Mouse (Mus musculus) neural tube, embryonic 14.5 days (tissue): Measurements from ENCODE around the gene Fam135a. TPM values are rescaled to one million over a fixed set of nuclear protein-coding genes. Genes with fewer than 3 reads are reported as not detected.
A peak's percentile ranks its signal among the peaks of the same experiment; 100 is the strongest.

ENCODE experiments used
- ATAC-seq: fragments of 200-750 bp; cut with Nextera tagmentation; 2 replicates; pipeline ENCODE4 v1.8.0; 2017; ENCODE audit warnings: low read depth, mild to moderate bottlenecking, moderate TSS enrichment, moderate library complexity
- H3K27ac ChIP-seq: fragments of 300-500 bp; sonication (generic); 2 replicates; pipeline ENCODE4 v1.5.1; 2014; ENCODE audit warnings: low read depth, mild to moderate bottlenecking, control low read depth, low read length, moderate library complexity, mixed read lengths
- H3K27me3 ChIP-seq: fragments of 300-500 bp; sonication (generic); 2 replicates; pipeline ENCODE4 v1.6.1; 2014; ENCODE audit warnings: low read length; ENCODE audit not compliant: control insufficient read depth, insufficient read depth
- H3K36me3 ChIP-seq: fragments of 300-500 bp; sonication (generic); 2 replicates; pipeline ENCODE4 v1.6.1; 2014; ENCODE audit warnings: low read length, mixed read lengths; ENCODE audit not compliant: control insufficient read depth, insufficient read depth
- H3K4me1 ChIP-seq: fragments of 300-500 bp; sonication (generic); 2 replicates; pipeline ENCODE4 v1.6.1; 2014; ENCODE audit warnings: low read length; ENCODE audit not compliant: control insufficient read depth, insufficient read depth
- H3K4me2 ChIP-seq: fragments of 300-500 bp; sonication (generic); 2 replicates; pipeline ENCODE4 v1.6.1; 2014; ENCODE audit warnings: mild to moderate bottlenecking, low read depth, low read length, control low read depth
- H3K4me3 ChIP-seq: fragments of 300-500 bp; sonication (generic); 2 replicates; pipeline ENCODE4 v1.5.1; 2014; ENCODE audit warnings: low read depth, low read length, control low read depth, mixed read lengths
- H3K9ac ChIP-seq: fragments of 300-500 bp; sonication (generic); replicated peaks from 2 replicates; pipeline ENCODE4 v1.6.1; 2014; ENCODE audit warnings: low read depth, mild to moderate bottlenecking, control low read depth, low read length, mixed read lengths
- H3K9me3 ChIP-seq: fragments of 300-500 bp; sonication (generic); 2 replicates; pipeline ENCODE4 v1.6.1; 2016; ENCODE audit warnings: low read length; ENCODE audit not compliant: control insufficient read depth
- WGBS: fragments of 180-500 bp; shearing (Covaris S2); extraction: QIAGEN DNeasy Blood & Tissue Kit; methylation state at CpG from one replicate; pipeline ENCODE4 v1.1.7; 2014; 5-methylcytosine and 5-hydroxymethylcytosine counted together
- polyA plus RNA-seq: library from polyadenylated mRNA; unstranded; fragments of >200 nt; fragmentation: Nextera tagmentation; extraction: Ambion mirVana; gene quantifications from 2 replicates; pipeline ENCODE4 v1.2.1, GENCODE M21; 2014

The Fam135a gene
- polyA plus RNA-seq, 1 experiment from 2014 or later = 30.0 TPM

- no peak for ATAC-seq
- H3K27ac ChIP-seq = no peak overlapping the region
- no peaks in the 10 kb centered on the region for H3K4me1 ChIP-seq
- no peaks in the 10 kb centered on the region for H3K9me3 ChIP-seq
- H3K36me3 ChIP-seq = no peaks in the 10 kb centered on the region
- H3K27me3 ChIP-seq = no peaks in the 10 kb centered on the region
- H3K4me3 ChIP-seq = no peak overlapping the region
- no peak overlapping the region for H3K9ac ChIP-seq
- 86% methylated on average over 3 of the region's 3 CpGs for whole genome bisulfite sequencing
- H3K4me2 ChIP-seq = no peak overlapping the region
These were observed 14.0 kb downstream of the Fam135a start for GRCm38 (mm10) chr1:24086176-24086575.

GRCm38 (mm10) chr1:24074396-24074795 lies 25.7 kb downstream of the Fam135a start:
- Histone ChIP-seq H3K27me3 (no peaks in the 10 kb centered on the region), H3K9ac (no peak overlapping the region), H3K9me3 (no peaks in the 10 kb centered on the region), H3K4me2 (no peak overlapping the region), H3K27ac (no peak overlapping the region), H3K36me3 (no peaks in the 10 kb centered on the region), H3K4me1 (no peaks in the 10 kb centered on the region), H3K4me3 (no peak overlapping the region)
- ATAC-seq = peak; percentile 28; the same call in 1 of the 2 replicates
- WGBS = 36% methylated on average over 2 of the region's 2 CpGs

DNA sequence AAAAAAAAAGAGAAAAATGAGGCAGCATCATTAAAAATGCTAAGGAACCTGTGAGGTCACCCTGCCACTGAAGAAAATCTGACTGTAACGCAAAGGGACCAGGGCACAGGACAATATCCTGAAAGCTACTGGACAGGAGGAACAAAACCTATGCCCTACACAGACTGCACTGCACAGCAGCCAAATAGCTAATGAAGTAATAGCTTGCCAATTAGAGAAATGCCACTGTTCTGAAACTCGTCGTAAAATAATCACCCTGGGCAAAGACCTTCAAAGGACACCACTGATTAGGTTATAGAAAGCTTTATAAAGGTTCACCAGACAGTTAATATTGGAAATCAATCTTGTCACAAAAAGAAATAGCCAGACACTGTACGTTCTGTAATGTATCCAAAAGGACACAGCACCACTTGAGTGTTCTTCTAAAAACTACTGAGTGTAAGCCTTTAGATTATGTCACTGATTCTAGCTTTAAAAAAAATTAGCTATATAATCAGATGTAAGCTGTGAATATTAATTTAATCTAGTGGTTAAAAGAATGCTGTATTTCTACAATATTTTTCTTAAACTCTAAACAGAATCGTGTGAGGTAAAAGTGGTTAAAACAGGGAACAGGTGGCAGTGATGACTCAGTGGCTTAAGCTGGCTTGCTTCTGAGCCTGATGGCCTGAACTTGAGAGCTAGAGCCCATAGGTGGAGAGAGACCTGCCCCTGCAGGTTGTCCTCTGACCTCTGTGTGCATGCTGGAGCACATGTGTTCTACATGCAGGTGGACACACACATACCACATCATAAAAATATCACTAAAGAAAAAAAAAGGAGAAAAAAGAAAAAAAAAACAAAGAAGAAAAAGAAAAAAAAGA lies 26.5 kb downstream of the Fam135a start:
- no peak for ATAC-seq
- WGBS = 83% methylated on average over 5 of the region's 5 CpGs
- Histone ChIP-seq H3K36me3 (no peaks in the 10 kb centered on the region), H3K27me3 (no peaks in the 10 kb centered on the region), H3K4me1 (no peaks in the 10 kb centered on the region), H3K4me2 (no peak overlapping the region), H3K9ac (no peak overlapping the region), H3K9me3 (no peaks in the 10 kb centered on the region), H3K4me3 (no peak overlapping the region), H3K27ac (no peak overlapping the region)

- no peaks in the 10 kb centered on the region for H3K36me3 ChIP-seq
- no peak overlapping the region for H3K27ac ChIP-seq
- ATAC-seq = no peak
- 94% methylated on average over 7 of the region's 7 CpGs for WGBS
- H3K9me3 ChIP-seq = no peaks in the 10 kb centered on the region
- H3K4me2 ChIP-seq = no peak overlapping the region
- no peak overlapping the region for H3K4me3 ChIP-seq
- H3K9ac ChIP-seq = no peak overlapping the region
- H3K27me3 ChIP-seq = no peaks in the 10 kb centered on the region
- H3K4me1 ChIP-seq = no peaks in the 10 kb centered on the region
These were observed 31.3 kb downstream of the Fam135a start for GRCm38 (mm10) chr1:24068830-24069229.

GRCm38 (mm10) chr1:24066706-24067105 lies 33.4 kb downstream of the Fam135a start:
- WGBS = 86% methylated on average over 4 of the region's 4 CpGs
- H3K9ac ChIP-seq = no peak overlapping the region
- H3K4me1 ChIP-seq = no peaks in the 10 kb centered on the region
- H3K4me3 ChIP-seq = no peak overlapping the region
- no peaks in the 10 kb centered on the region for H3K9me3 ChIP-seq
- H3K4me2 ChIP-seq = no peak overlapping the region
- no peak for ATAC-seq
- no peaks in the 10 kb centered on the region for H3K27me3 ChIP-seq
- no peak overlapping the region for H3K27ac ChIP-seq
- H3K36me3 ChIP-seq = no peaks in the 10 kb centered on the region

GRCm38 (mm10) chr1:24055706-24056105 lies 44.4 kb downstream of the Fam135a start:
- 90% methylated on average over 14 of the region's 14 CpGs for WGBS

GRCm38 (mm10) chr1:24046730-24047510 lies 53.2 kb downstream of the Fam135a start:
- WGBS = 83% methylated on average over 6 of the region's 6 CpGs
- H3K27ac ChIP-seq = no peak overlapping the region
- H3K9ac ChIP-seq = no peak overlapping the region
- H3K4me2 ChIP-seq = no peak overlapping the region
- H3K4me1 ChIP-seq = no peaks in the 10 kb centered on the region
- no peaks in the 10 kb centered on the region for H3K27me3 ChIP-seq
- no peak for ATAC-seq
- H3K4me3 ChIP-seq = no peak overlapping the region
- H3K36me3 ChIP-seq = peaks cover 3% of the 10 kb centered on the region; the same call in 1 of the 2 replicates
- H3K9me3 ChIP-seq = no peaks in the 10 kb centered on the region

More at GRCm38 (mm10) chr1:24055706-24056105, 44.4 kb downstream of the Fam135a start:
- no peaks in the 10 kb centered on the region for H3K9me3 ChIP-seq
- peaks cover 3% of the 10 kb centered on the region; the same call in 1 of the 2 replicates for H3K36me3 ChIP-seq
- H3K27me3 ChIP-seq = no peaks in the 10 kb centered on the region
- H3K4me2 ChIP-seq = no peak overlapping the region
- no peak overlapping the region for H3K27ac ChIP-seq
- H3K9ac ChIP-seq = no peak overlapping the region
- no peak for ATAC-seq
- no peak overlapping the region for H3K4me3 ChIP-seq
- H3K4me1 ChIP-seq = no peaks in the 10 kb centered on the region

GRCm38 (mm10) chr1:24045627-24046026 lies 54.5 kb downstream of the Fam135a start:
- Histone ChIP-seq H3K36me3 (0 out of 2 replicates have a peak, but pooled peaks cover 4% of the 10 kb centered on the region), H3K4me3 (no peak overlapping the region), H3K9ac (no peak overlapping the region), H3K4me2 (no peak overlapping the region), H3K4me1 (no peaks in the 10 kb centered on the region), H3K27ac (no peak overlapping the region), H3K9me3 (no peaks in the 10 kb centered on the region), H3K27me3 (no peaks in the 10 kb centered on the region)
- WGBS = 74% methylated on average over 5 of the region's 5 CpGs
- no peak for ATAC-seq

GRCm38 (mm10) chr1:24043007-24043406 lies 57.1 kb downstream of the Fam135a start:
- H3K27ac ChIP-seq = no peak overlapping the region
- H3K4me1 ChIP-seq = no peaks in the 10 kb centered on the region
- H3K9ac ChIP-seq = no peak overlapping the region
- 0 out of 2 replicates have a peak, but pooled peaks cover 4% of the 10 kb centered on the region for H3K36me3 ChIP-seq
- no peaks in the 10 kb centered on the region for H3K9me3 ChIP-seq
- no peak for ATAC-seq
- 36% methylated on average over 5 of the region's 5 CpGs for WGBS
- H3K4me3 ChIP-seq = no peak overlapping the region
- H3K4me2 ChIP-seq = no peak overlapping the region
- no peaks in the 10 kb centered on the region for H3K27me3 ChIP-seq
